Mouse (Mus musculus): ENCODE measurements around the gene Atp6v0e2. TPM values are rescaled to one million over a fixed set of nuclear protein-coding genes. Genes with fewer than 3 reads are reported as not detected.

Gene Atp6v0e2
- total and polyA plus RNA-seq, 3 experiments = not detected

GRCm38 (mm10) chr6:48582037-48582436 is 44.6 kb downstream of the Atp6v0e2 start:
- in situ Hi-C loops (cut with MboI; ENCODE audit: low pct_ligation_motif_present, low pct_unique_long_range_greater_than_20kb, low sequenced_read_pairs) = no loop called here
- no peak overlapping the region for H3K4me2 ChIP-seq (ENCODE audit: insufficient read depth, low read depth, poor library complexity, severe bottlenecking)

GRCm38 (mm10) chr6:48589194-48589750 is 51.9 kb downstream of the Atp6v0e2 start, which contains the start of gene Gm45021:
Gene Gm45021, plus strand, starts transcription at chr6:48589610.
- Histone ChIP-seq H3K36me3 (replicated peaks in 1 of 2; ENCODE audit: control insufficient read depth in 1 of 2, insufficient read depth in 1 of 2, low read length in 1 of 2) (no peaks in the 10 kb centered on the region), H3K27ac (ENCODE audit: insufficient read depth, low read depth) (no peak within 1 kb of the TSS), H3K4me1 (ENCODE audit: control insufficient read depth in 1 of 2, insufficient read depth in 2 of 2) (peaks cover 0 to 7% of the 10 kb centered on the region in 2 experiments; a peak in 2 of 4 replicates), H3K4me3 (replicated peaks in 1 of 3; ENCODE audit: low read depth in 2 of 3, low read length in 2 of 3, poor library complexity in 1 of 3) (no peak within 1 kb of the TSS), H3K27me3 (replicated peaks) (peaks cover 2% of the 10 kb centered on the region), H3K4me2 (ENCODE audit: insufficient read depth, low read depth, poor library complexity, severe bottlenecking) (no peak within 1 kb of the TSS), H3K79me2 (replicated peaks; ENCODE audit: control insufficient read depth, extremely low read depth, insufficient read depth, poor library complexity, severe bottlenecking) (peaks cover 3% of the 10 kb centered on the region; the same call in 1 of the 2 replicates), H3K9ac (ENCODE audit: insufficient read depth, low read depth) (no peak within 1 kb of the TSS), H3K9me3 (replicated peaks; ENCODE audit: low read length) (peaks cover 3% of the 10 kb centered on the region)
- TF ChIP-seq NRF1 (IDR thresholded peaks at IDR 0.05; ENCODE audit: low read depth, low read length) (no peak), MYC (IDR thresholded peaks at IDR 0.05; ENCODE audit: low read depth, low read length) (no peak), MAX (IDR thresholded peaks at IDR 0.05; ENCODE audit: low read length) (no peak)
- dilution Hi-C loops (cut with MboI; ENCODE audit: extremely low pct_ligation_motif_present, extremely low pct_unique_long_range_greater_than_20kb, low sequenced_read_pairs) = no loop called here
- DNase-seq (ENCODE audit: extremely low read depth) = no peak
- in situ Hi-C loops (cut with MboI; ENCODE audit: low pct_ligation_motif_present, low pct_unique_long_range_greater_than_20kb, low sequenced_read_pairs) = no loop called here

More at GRCm38 (mm10) chr6:48582037-48582436, 44.6 kb downstream of the Atp6v0e2 start:
- H3K27ac ChIP-seq (ENCODE audit: insufficient read depth, low read depth) = no peak overlapping the region
- TF ChIP-seq MAZ (IDR thresholded peaks at IDR 0.05; ENCODE audit: low read depth, low read length) = no peak
- no peak for TF ChIP-seq MAFK (IDR thresholded peaks at IDR 0.05; ENCODE audit: insufficient replicate concordance, low read length)
- no peak for TF ChIP-seq TCF12 (IDR thresholded peaks at IDR 0.05; ENCODE audit: low read depth, low read length)
- no peak for TF ChIP-seq NELFE (IDR thresholded peaks at IDR 0.05; ENCODE audit: low read depth, low read length)
- no peak for TF ChIP-seq ETS1 (conservative IDR thresholded peaks at IDR 0.05; ENCODE audit: low read depth, low read length)
- TF ChIP-seq TBP (conservative IDR thresholded peaks at IDR 0.05; ENCODE audit: low read depth, low read length) = no peak
- TF ChIP-seq ZNF384 (IDR thresholded peaks at IDR 0.05; ENCODE audit: low read depth, low read length) = 0 out of 2 replicates have a peak, but pooled peaks have one; percentile 17
- no peak for TF ChIP-seq ZMIZ1 (IDR thresholded peaks at IDR 0.05; ENCODE audit: low read depth, low read length)
- TF ChIP-seq NRF1 (IDR thresholded peaks at IDR 0.05; ENCODE audit: low read depth, low read length) = no peak
- peak; percentile 74 for TF ChIP-seq RAD21 (IDR thresholded peaks at IDR 0.05; ENCODE audit: low read depth, low read length)
- no peak for TF ChIP-seq RCOR1 (conservative IDR thresholded peaks at IDR 0.05; ENCODE audit: low read depth, low read length)
- no peak for TF ChIP-seq EP300 (IDR thresholded peaks at IDR 0.05; ENCODE audit: low read length)
- TF ChIP-seq GABPA (IDR thresholded peaks at IDR 0.05; ENCODE audit: insufficient replicate concordance, low read depth, low read length) = no peak
- TF ChIP-seq IRF4 (IDR thresholded peaks at IDR 0.05; ENCODE audit: low read depth, low read length) = no peak
- TF ChIP-seq CHD1 (IDR thresholded peaks at IDR 0.05; ENCODE audit: low read depth, low read length) = no peak
- no peak for TF ChIP-seq KAT2A (IDR thresholded peaks at IDR 0.05; ENCODE audit: insufficient replicate concordance, low read length)
- no peak for TF ChIP-seq POLR2A (IDR thresholded peaks at IDR 0.05; ENCODE audit: low read depth, low read length)
- TF ChIP-seq ELF1 (IDR thresholded peaks at IDR 0.05; ENCODE audit: low read depth, low read length) = no peak
- TF ChIP-seq POLR2AphosphoS2 (IDR thresholded peaks at IDR 0.05; ENCODE audit: low read depth, low read length) = no peak
- no peak for TF ChIP-seq UBTF (IDR thresholded peaks at IDR 0.05; ENCODE audit: low read depth, low read length)
- peak; percentile 68 to 83 for TF ChIP-seq CTCF (conservative IDR thresholded peaks at IDR 0.05 in 1 of 2, IDR thresholded peaks at IDR 0.05 in 1 of 2; ENCODE audit: low read depth in 2 of 2, low read length in 2 of 2)
- TF ChIP-seq PAX5 (IDR thresholded peaks at IDR 0.05; ENCODE audit: low read length) = no peak
- TF ChIP-seq ZC3H11A (IDR thresholded peaks at IDR 0.05; ENCODE audit: low read depth, low read length) = peak; percentile 7; the same call in 1 of the 2 replicates
- no peak for TF ChIP-seq USF1 (IDR thresholded peaks at IDR 0.05; ENCODE audit: low read depth, low read length)
- no peak for TF ChIP-seq SIN3A (IDR thresholded peaks at IDR 0.05; ENCODE audit: low read length)
- TF ChIP-seq BHLHE40 (IDR thresholded peaks at IDR 0.05; ENCODE audit: low read depth, low read length) = no peak
- no peak for TF ChIP-seq MAX (IDR thresholded peaks at IDR 0.05; ENCODE audit: low read length)
- no peak for TF ChIP-seq E2F4 (IDR thresholded peaks at IDR 0.05; ENCODE audit: insufficient replicate concordance, low read depth, low read length)
- peak; percentile 83 for TF ChIP-seq SMC3 (IDR thresholded peaks at IDR 0.05; ENCODE audit: low read depth, low read length)
- TF ChIP-seq JUND (conservative IDR thresholded peaks at IDR 0.05; ENCODE audit: low read depth, low read length) = no peak
- TF ChIP-seq CHD2 (IDR thresholded peaks at IDR 0.05; ENCODE audit: low read length) = no peak
- no peak for TF ChIP-seq JUN (IDR thresholded peaks at IDR 0.05; ENCODE audit: insufficient read depth, low read depth, low read length)
- no peak for TF ChIP-seq HCFC1 (IDR thresholded peaks at IDR 0.05; ENCODE audit: low read depth, low read length)
- no peak for TF ChIP-seq MYC (IDR thresholded peaks at IDR 0.05; ENCODE audit: low read depth, low read length)
- no peak for TF ChIP-seq ZKSCAN1 (IDR thresholded peaks at IDR 0.05; ENCODE audit: borderline replicate concordance, low read depth, low read length)
- no peaks in the 10 kb centered on the region for H3K36me3 ChIP-seq (replicated peaks in 1 of 2; ENCODE audit: control insufficient read depth in 1 of 2, insufficient read depth in 1 of 2, low read length in 1 of 2)
- dilution Hi-C loops (cut with MboI; ENCODE audit: extremely low pct_ligation_motif_present, extremely low pct_unique_long_range_greater_than_20kb, low sequenced_read_pairs) = no loop called here
- peaks cover 3 to 29% of the 10 kb centered on the region in 2 experiments for H3K4me1 ChIP-seq (ENCODE audit: control insufficient read depth in 1 of 2, insufficient read depth in 2 of 2)
- H3K79me2 ChIP-seq (replicated peaks; ENCODE audit: control insufficient read depth, extremely low read depth, insufficient read depth, poor library complexity, severe bottlenecking) = no peaks in the 10 kb centered on the region
- H3K27me3 ChIP-seq (replicated peaks) = no peaks in the 10 kb centered on the region
- peaks cover 3% of the 10 kb centered on the region for H3K9me3 ChIP-seq (replicated peaks; ENCODE audit: low read length)
- no peak overlapping the region for H3K4me3 ChIP-seq (replicated peaks in 1 of 3; ENCODE audit: low read depth in 2 of 3, low read length in 2 of 3, poor library complexity in 1 of 3)
- peak; percentile 74 for DNase-seq (ENCODE audit: extremely low read depth)
- no peak overlapping the region for H3K9ac ChIP-seq (ENCODE audit: insufficient read depth, low read depth)

Data from CH12.LX (cell line).